Mouse (Mus musculus): ENCODE data around the gene Kmt2c. TPM values are rescaled to one million over a fixed set of nuclear protein-coding genes. Genes with fewer than 3 reads are reported as not detected.

Gene Kmt2c
- polyA plus RNA-seq, 1 experiment from 2014 or later = 8.1 TPM

GRCm38 (mm10) chr5:25331322-25331721 is 167.3 kb downstream of the Kmt2c start:
- Histone ChIP-seq H3K9me3 (ENCODE audit: control insufficient read depth, low read length) (no peaks in the 10 kb centered on the region), H3K27me3 (replicated peaks; ENCODE audit: control insufficient read depth, insufficient read depth, low read length) (no peaks in the 10 kb centered on the region), H3K4me1 (ENCODE audit: control insufficient read depth, insufficient read depth, low read length) (no peaks in the 10 kb centered on the region), H3K27ac (ENCODE audit: low read length) (no peak overlapping the region), H3K4me3 (ENCODE audit: low read length) (no peak overlapping the region), H3K9ac (ENCODE audit: low read depth, low read length) (no peak overlapping the region), H3K36me3 (ENCODE audit: control insufficient read depth, insufficient read depth, low read length) (0 out of 2 replicates have a peak, but pooled peaks cover 4% of the 10 kb centered on the region), H3K4me2 (ENCODE audit: low read depth, low read length) (no peak overlapping the region)
- ATAC-seq = no peak
- WGBS = 97% methylated on average over 2 of the region's 2 CpGs

DNA sequence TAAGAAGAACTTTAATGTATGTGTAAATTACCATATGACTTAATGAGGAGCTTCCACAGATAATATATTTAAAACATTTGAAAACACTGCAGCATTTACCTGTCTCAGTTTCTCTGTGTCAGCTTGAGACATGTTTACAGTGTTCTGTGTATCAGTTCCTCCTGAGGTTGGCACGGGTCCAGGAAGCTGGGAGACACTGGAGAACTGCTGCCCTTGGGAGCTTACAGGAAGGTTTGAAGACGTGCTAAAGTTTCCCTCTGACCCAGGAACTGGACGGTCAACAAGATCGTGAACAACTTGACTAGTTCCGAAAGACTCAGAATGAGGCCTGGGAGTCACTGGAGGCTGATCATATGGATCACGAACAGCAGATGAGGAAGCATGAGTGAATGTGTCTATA is 184.7 kb downstream of the Kmt2c start:
- H3K9me3 ChIP-seq (ENCODE audit: control insufficient read depth, low read length) = no peaks in the 10 kb centered on the region
- no peak overlapping the region for H3K4me3 ChIP-seq (ENCODE audit: low read length)
- no peak for ATAC-seq
- no peaks in the 10 kb centered on the region for H3K27me3 ChIP-seq (replicated peaks; ENCODE audit: control insufficient read depth, insufficient read depth, low read length)
- peaks cover 21% of the 10 kb centered on the region for H3K36me3 ChIP-seq (ENCODE audit: control insufficient read depth, insufficient read depth, low read length)
- H3K27ac ChIP-seq (ENCODE audit: low read length) = no peak overlapping the region
- no peaks in the 10 kb centered on the region for H3K4me1 ChIP-seq (ENCODE audit: control insufficient read depth, insufficient read depth, low read length)
- 73% methylated on average over 6 of the region's 6 CpGs for WGBS
- no peak overlapping the region for H3K9ac ChIP-seq (ENCODE audit: low read depth, low read length)
- no peak overlapping the region for H3K4me2 ChIP-seq (ENCODE audit: low read depth, low read length)

GRCm38 (mm10) chr5:25310226-25310625 is 188.4 kb downstream of the Kmt2c start:
- ATAC-seq = no peak
- H3K27ac ChIP-seq (ENCODE audit: low read length) = no peak overlapping the region
- peaks cover 16% of the 10 kb centered on the region; the same call in 1 of the 2 replicates for H3K36me3 ChIP-seq (ENCODE audit: control insufficient read depth, insufficient read depth, low read length)
- no peaks in the 10 kb centered on the region for H3K4me1 ChIP-seq (ENCODE audit: control insufficient read depth, insufficient read depth, low read length)
- no peaks in the 10 kb centered on the region for H3K9me3 ChIP-seq (ENCODE audit: control insufficient read depth, low read length)
- no peak overlapping the region for H3K4me2 ChIP-seq (ENCODE audit: low read depth, low read length)
- no peak overlapping the region for H3K4me3 ChIP-seq (ENCODE audit: low read length)
- H3K27me3 ChIP-seq (replicated peaks; ENCODE audit: control insufficient read depth, insufficient read depth, low read length) = no peaks in the 10 kb centered on the region
- WGBS = 98% methylated on average over 2 of the region's 2 CpGs
- H3K9ac ChIP-seq (ENCODE audit: low read depth, low read length) = no peak overlapping the region

- Histone ChIP-seq H3K36me3 (ENCODE audit: control insufficient read depth, insufficient read depth, low read length) (peaks cover 4% of the 10 kb centered on the region), H3K4me3 (ENCODE audit: low read length) (no peak overlapping the region), H3K27me3 (replicated peaks; ENCODE audit: control insufficient read depth, insufficient read depth, low read length) (no peaks in the 10 kb centered on the region), H3K27ac (ENCODE audit: low read length) (no peak overlapping the region), H3K4me1 (ENCODE audit: control insufficient read depth, insufficient read depth, low read length) (no peaks in the 10 kb centered on the region), H3K4me2 (ENCODE audit: low read depth, low read length) (no peak overlapping the region), H3K9me3 (ENCODE audit: control insufficient read depth, low read length) (no peaks in the 10 kb centered on the region), H3K9ac (ENCODE audit: low read depth, low read length) (no peak overlapping the region)
- ATAC-seq = no peak
- 70% methylated on average over 3 of the region's 3 CpGs for WGBS
These were observed 201.8 kb downstream of the Kmt2c start for GRCm38 (mm10) chr5:25296830-25297229.

- Histone ChIP-seq H3K4me2 (ENCODE audit: low read depth, low read length) (no peak overlapping the region), H3K36me3 (ENCODE audit: control insufficient read depth, insufficient read depth, low read length) (peaks cover 9% of the 10 kb centered on the region; the same call in 1 of the 2 replicates), H3K27ac (ENCODE audit: low read length) (no peak overlapping the region), H3K9ac (ENCODE audit: low read depth, low read length) (no peak overlapping the region), H3K27me3 (replicated peaks; ENCODE audit: control insufficient read depth, insufficient read depth, low read length) (no peaks in the 10 kb centered on the region), H3K4me1 (ENCODE audit: control insufficient read depth, insufficient read depth, low read length) (no peaks in the 10 kb centered on the region), H3K9me3 (ENCODE audit: control insufficient read depth, low read length) (no peaks in the 10 kb centered on the region), H3K4me3 (ENCODE audit: low read length) (no peak overlapping the region)
- ATAC-seq = no peak
- WGBS = 96% methylated on average over 13 of the region's 13 CpGs
These were observed 214.6 kb downstream of the Kmt2c start for GRCm38 (mm10) chr5:25283988-25284387.

DNA sequence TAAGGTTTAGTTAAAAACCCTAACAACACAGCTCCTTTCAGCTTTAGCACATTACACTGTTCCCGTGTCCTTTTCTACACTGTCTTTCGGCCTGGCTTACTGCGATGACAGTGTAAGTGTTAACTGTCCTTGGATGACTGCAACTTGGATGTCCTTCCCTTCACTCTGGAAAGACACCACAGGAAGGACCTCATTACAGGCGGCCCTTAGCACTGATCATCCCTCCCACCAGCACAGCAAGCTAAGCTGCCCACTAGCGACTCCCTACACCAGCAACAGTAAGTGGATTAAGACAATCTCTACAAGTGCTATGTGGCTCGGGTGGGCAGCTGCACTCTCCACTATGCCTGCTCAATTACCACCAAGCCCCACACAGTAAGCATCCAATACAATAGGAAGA is 222.2 kb downstream of the Kmt2c start:
- 83% methylated on average over 6 of the region's 6 CpGs for whole genome bisulfite sequencing
- no peak overlapping the region for H3K4me3 ChIP-seq (ENCODE audit: low read length)
- H3K4me1 ChIP-seq (ENCODE audit: control insufficient read depth, insufficient read depth, low read length) = peaks cover 5% of the 10 kb centered on the region
- H3K4me2 ChIP-seq (ENCODE audit: low read depth, low read length) = no peak overlapping the region
- H3K9me3 ChIP-seq (ENCODE audit: control insufficient read depth, low read length) = no peaks in the 10 kb centered on the region
- peaks cover 19% of the 10 kb centered on the region for H3K36me3 ChIP-seq (ENCODE audit: control insufficient read depth, insufficient read depth, low read length)
- H3K9ac ChIP-seq (ENCODE audit: low read depth, low read length) = no peak overlapping the region
- H3K27ac ChIP-seq (ENCODE audit: low read length) = no peak overlapping the region
- no peak for ATAC-seq
- H3K27me3 ChIP-seq (replicated peaks; ENCODE audit: control insufficient read depth, insufficient read depth, low read length) = no peaks in the 10 kb centered on the region

DNA sequence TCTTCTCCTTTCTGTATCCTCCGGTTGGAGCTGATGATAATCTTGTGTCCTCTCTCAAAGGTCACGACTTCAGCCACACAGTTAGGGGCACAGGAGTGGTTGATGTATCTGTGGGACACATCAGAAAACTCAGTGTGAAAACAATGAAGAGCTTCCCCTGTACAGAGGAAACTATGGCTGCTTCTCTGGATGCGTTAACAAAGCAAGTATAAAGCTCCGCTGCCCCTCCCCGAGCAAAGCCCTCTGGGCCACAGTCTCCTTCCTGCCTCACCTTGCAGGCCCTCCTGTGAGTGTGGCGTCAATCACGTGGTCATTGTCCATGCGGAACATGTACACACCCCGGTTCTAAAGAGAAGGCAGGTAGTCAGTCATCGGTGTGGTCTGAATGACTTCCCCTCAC is 223.0 kb downstream of the Kmt2c start:
- Histone ChIP-seq H3K4me1 (ENCODE audit: control insufficient read depth, insufficient read depth, low read length) (peaks cover 5% of the 10 kb centered on the region), H3K9me3 (ENCODE audit: control insufficient read depth, low read length) (no peaks in the 10 kb centered on the region), H3K9ac (ENCODE audit: low read depth, low read length) (no peak overlapping the region), H3K27me3 (replicated peaks; ENCODE audit: control insufficient read depth, insufficient read depth, low read length) (no peaks in the 10 kb centered on the region), H3K27ac (ENCODE audit: low read length) (no peak overlapping the region), H3K4me3 (ENCODE audit: low read length) (no peak overlapping the region), H3K4me2 (ENCODE audit: low read depth, low read length) (no peak overlapping the region), H3K36me3 (ENCODE audit: control insufficient read depth, insufficient read depth, low read length) (peaks cover 14% of the 10 kb centered on the region; the same call in 1 of the 2 replicates)
- WGBS = 88% methylated on average over 10 of the region's 10 CpGs
- no peak for ATAC-seq

- peaks cover 28% of the 10 kb centered on the region for H3K36me3 ChIP-seq (ENCODE audit: control insufficient read depth, insufficient read depth, low read length)
- ATAC-seq = no peak
- 93% methylated on average over 4 of the region's 4 CpGs for WGBS
These were observed 230.2 kb downstream of the Kmt2c start for GRCm38 (mm10) chr5:25268258-25268888.

GRCm38 (mm10) chr5:25262266-25262665 is 236.3 kb downstream of the Kmt2c start:
- H3K36me3 ChIP-seq (ENCODE audit: control insufficient read depth, insufficient read depth, low read length) = peaks cover 21% of the 10 kb centered on the region

More at GRCm38 (mm10) chr5:25268258-25268888, 230.2 kb downstream of the Kmt2c start:
- H3K27ac ChIP-seq (ENCODE audit: low read length) = no peak overlapping the region
- no peak overlapping the region for H3K9ac ChIP-seq (ENCODE audit: low read depth, low read length)
- H3K4me1 ChIP-seq (ENCODE audit: control insufficient read depth, insufficient read depth, low read length) = no peaks in the 10 kb centered on the region
- no peak overlapping the region for H3K4me3 ChIP-seq (ENCODE audit: low read length)
- no peaks in the 10 kb centered on the region for H3K27me3 ChIP-seq (replicated peaks; ENCODE audit: control insufficient read depth, insufficient read depth, low read length)
- H3K4me2 ChIP-seq (ENCODE audit: low read depth, low read length) = no peak overlapping the region
- no peaks in the 10 kb centered on the region for H3K9me3 ChIP-seq (ENCODE audit: control insufficient read depth, low read length)

GRCm38 (mm10) chr5:25261452-25261851 is 237.1 kb downstream of the Kmt2c start:
- Histone ChIP-seq H3K27ac (ENCODE audit: low read length) (no peak overlapping the region), H3K4me1 (ENCODE audit: control insufficient read depth, insufficient read depth, low read length) (no peaks in the 10 kb centered on the region), H3K27me3 (replicated peaks; ENCODE audit: control insufficient read depth, insufficient read depth, low read length) (no peaks in the 10 kb centered on the region), H3K9ac (ENCODE audit: low read depth, low read length) (no peak overlapping the region), H3K9me3 (ENCODE audit: control insufficient read depth, low read length) (no peaks in the 10 kb centered on the region), H3K36me3 (ENCODE audit: control insufficient read depth, insufficient read depth, low read length) (peaks cover 17% of the 10 kb centered on the region), H3K4me3 (ENCODE audit: low read length) (no peak overlapping the region), H3K4me2 (ENCODE audit: low read depth, low read length) (no peak overlapping the region)
- WGBS = 74% methylated on average over 6 of the region's 6 CpGs
- no peak for ATAC-seq

More at GRCm38 (mm10) chr5:25262266-25262665, 236.3 kb downstream of the Kmt2c start:
- Histone ChIP-seq H3K9me3 (ENCODE audit: control insufficient read depth, low read length) (no peaks in the 10 kb centered on the region), H3K4me1 (ENCODE audit: control insufficient read depth, insufficient read depth, low read length) (no peaks in the 10 kb centered on the region), H3K27ac (ENCODE audit: low read length) (no peak overlapping the region), H3K9ac (ENCODE audit: low read depth, low read length) (no peak overlapping the region), H3K27me3 (replicated peaks; ENCODE audit: control insufficient read depth, insufficient read depth, low read length) (no peaks in the 10 kb centered on the region), H3K4me2 (ENCODE audit: low read depth, low read length) (no peak overlapping the region), H3K4me3 (ENCODE audit: low read length) (no peak overlapping the region)
- no peak for ATAC-seq
- WGBS = 71% methylated on average over 7 of the region's 7 CpGs

All from intestine, embryonic 16.5 days (tissue).